Mouse (Mus musculus): Measurements from ENCODE around the gene Lgals9.

DNA sequence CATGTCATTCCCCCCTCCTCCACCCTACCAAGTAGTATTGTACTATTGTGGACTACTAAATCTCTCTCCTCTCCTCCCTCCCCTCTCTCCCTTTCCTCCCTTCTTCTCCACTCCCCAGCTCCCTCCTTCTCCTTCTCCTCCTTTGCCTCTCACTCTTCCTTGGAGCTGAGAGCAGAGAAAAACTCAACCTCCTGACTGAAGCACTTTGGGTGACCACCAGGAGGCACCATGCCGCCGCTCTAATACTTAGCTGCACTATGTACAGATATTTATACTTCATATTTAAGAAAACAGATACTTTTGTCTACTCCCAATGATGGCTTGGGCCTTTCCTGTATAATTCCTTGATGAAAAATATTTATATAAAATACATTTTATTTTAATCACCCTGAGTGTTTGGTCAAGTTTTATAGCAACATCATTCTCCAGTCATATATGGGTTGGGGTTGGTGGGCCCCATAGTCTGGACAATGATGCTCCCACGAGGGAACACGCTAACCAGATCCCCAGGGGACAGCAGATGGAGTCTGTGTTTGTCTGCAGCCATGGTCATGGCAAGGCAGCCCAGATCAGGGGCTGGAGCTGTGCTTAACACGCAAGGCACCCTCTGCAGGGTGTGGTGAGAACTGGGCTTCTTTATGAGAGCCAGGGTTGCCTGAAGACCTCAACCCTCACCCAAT, 24.8 kb downstream of the Lgals9 start:
- no peak for TF ChIP-seq POLR2A (IDR thresholded peaks at IDR 0.05; ENCODE audit: extremely low read depth, insufficient read depth, low read length)
- TF ChIP-seq CTCF (IDR thresholded peaks at IDR 0.05; ENCODE audit: low read depth, low read length), result peak; percentile 64
